Mouse (Mus musculus): Measurements from ENCODE around the gene Olfr103. TPM values are rescaled to one million over a fixed set of nuclear protein-coding genes. Genes with fewer than 3 reads are reported as not detected.

The Olfr103 gene
- polyA plus RNA-seq (2014; fragmentation: Nextera tagmentation; extraction: Ambion mirVana) = not detected in 2 replicates

- DNase-seq (ENCODE audit: low spot score) = no peak
- Histone ChIP-seq H3K27ac (ENCODE audit: low read depth, low read length) (no peak within 1 kb of the TSS), H3K4me3 (ENCODE audit: low read depth, low read length) (no peak within 1 kb of the TSS), H3K9ac (ENCODE audit: low read depth, low read length) (no peak within 1 kb of the TSS), H3K36me3 (ENCODE audit: control insufficient read depth, insufficient read depth, low read length) (no peaks in the 10 kb centered on the region), H3K27me3 (replicated peaks; ENCODE audit: control insufficient read depth, insufficient read depth, low read length) (no peaks in the 10 kb centered on the region), H3K9me3 (ENCODE audit: control insufficient read depth, low read length) (no peaks in the 10 kb centered on the region), H3K4me2 (no peak within 1 kb of the TSS), H3K4me1 (replicated peaks; ENCODE audit: control insufficient read depth, insufficient read depth, low read length) (no peaks in the 10 kb centered on the region)
- 79% methylated on average over 2 of the region's 2 CpGs for WGBS
- no peak for ATAC-seq (replicated peaks; ENCODE audit: low FRiP score)
These were observed at the start of gene Olfr103 for GRCm38 (mm10) chr17:37339598-37339997. Olfr103 (minus strand) TSS chr17:37339698.

GRCm38 (mm10) chr17:37378733-37379132, 39.2 kb upstream of the Olfr103 start, which contains the start of gene Olfr105-ps:
Olfr105-ps (plus strand) TSS chr17:37379033.
- H3K27ac ChIP-seq (ENCODE audit: low read depth, low read length) = no peak within 1 kb of the TSS
- no peak within 1 kb of the TSS for H3K9ac ChIP-seq (ENCODE audit: low read depth, low read length)
- no peaks in the 10 kb centered on the region for H3K27me3 ChIP-seq (replicated peaks; ENCODE audit: control insufficient read depth, insufficient read depth, low read length)
- H3K4me1 ChIP-seq (replicated peaks; ENCODE audit: control insufficient read depth, insufficient read depth, low read length) = no peaks in the 10 kb centered on the region
- H3K4me2 ChIP-seq = no peak within 1 kb of the TSS
- no peaks in the 10 kb centered on the region for H3K36me3 ChIP-seq (ENCODE audit: control insufficient read depth, insufficient read depth, low read length)
- no peak within 1 kb of the TSS for H3K4me3 ChIP-seq (ENCODE audit: low read depth, low read length)
- no peak for DNase-seq (ENCODE audit: low spot score)
- H3K9me3 ChIP-seq (ENCODE audit: control insufficient read depth, low read length) = no peaks in the 10 kb centered on the region
- ATAC-seq (replicated peaks; ENCODE audit: low FRiP score) = no peak

- Histone ChIP-seq H3K27me3 (replicated peaks; ENCODE audit: control insufficient read depth, insufficient read depth, low read length) (no peaks in the 10 kb centered on the region), H3K9ac (ENCODE audit: low read depth, low read length) (no peak within 1 kb of the TSS), H3K27ac (ENCODE audit: low read depth, low read length) (no peak within 1 kb of the TSS), H3K4me3 (ENCODE audit: low read depth, low read length) (no peak within 1 kb of the TSS), H3K4me2 (no peak within 1 kb of the TSS), H3K36me3 (ENCODE audit: control insufficient read depth, insufficient read depth, low read length) (no peaks in the 10 kb centered on the region), H3K9me3 (ENCODE audit: control insufficient read depth, low read length) (no peaks in the 10 kb centered on the region), H3K4me1 (replicated peaks; ENCODE audit: control insufficient read depth, insufficient read depth, low read length) (no peaks in the 10 kb centered on the region)
- no peak for DNase-seq (ENCODE audit: low spot score)
- ATAC-seq (replicated peaks; ENCODE audit: low FRiP score) = no peak
These were observed 19.8 kb upstream of the Olfr103 start, which contains the start of gene Olfr104-ps for GRCm38 (mm10) chr17:37359282-37359681. Olfr104-ps (plus strand) TSS chr17:37359582.

GRCm38 (mm10) chr17:37316954-37317353, 22.5 kb downstream of the Olfr103 start, which contains the start of gene Olfr102:
Olfr102 (minus strand) TSS chr17:37317054.
- no peak within 1 kb of the TSS for H3K4me2 ChIP-seq
- H3K9me3 ChIP-seq (ENCODE audit: control insufficient read depth, low read length) = no peaks in the 10 kb centered on the region; the same call in 1 of the 2 replicates
- no peak for ATAC-seq (replicated peaks; ENCODE audit: low FRiP score)
- no peak within 1 kb of the TSS for H3K27ac ChIP-seq (ENCODE audit: low read depth, low read length)
- H3K4me1 ChIP-seq (replicated peaks; ENCODE audit: control insufficient read depth, insufficient read depth, low read length) = no peaks in the 10 kb centered on the region
- H3K27me3 ChIP-seq (replicated peaks; ENCODE audit: control insufficient read depth, insufficient read depth, low read length) = no peaks in the 10 kb centered on the region
- DNase-seq (ENCODE audit: low spot score) = no peak
- H3K36me3 ChIP-seq (ENCODE audit: control insufficient read depth, insufficient read depth, low read length) = no peaks in the 10 kb centered on the region
- no peak within 1 kb of the TSS for H3K4me3 ChIP-seq (ENCODE audit: low read depth, low read length)
- no peak within 1 kb of the TSS for H3K9ac ChIP-seq (ENCODE audit: low read depth, low read length)

- no peaks in the 10 kb centered on the region for H3K27me3 ChIP-seq (replicated peaks; ENCODE audit: control insufficient read depth, insufficient read depth, low read length)
- no peak overlapping the region for H3K9ac ChIP-seq (ENCODE audit: low read depth, low read length)
- H3K9me3 ChIP-seq (ENCODE audit: control insufficient read depth, low read length) = no peaks in the 10 kb centered on the region
- H3K4me3 ChIP-seq (ENCODE audit: low read depth, low read length) = no peak overlapping the region
- no peak overlapping the region for H3K27ac ChIP-seq (ENCODE audit: low read depth, low read length)
- no peaks in the 10 kb centered on the region for H3K36me3 ChIP-seq (ENCODE audit: control insufficient read depth, insufficient read depth, low read length)
- ATAC-seq (replicated peaks; ENCODE audit: low FRiP score) (no peak), DNase-seq (ENCODE audit: low spot score) (no peak)
- no peaks in the 10 kb centered on the region for H3K4me1 ChIP-seq (replicated peaks; ENCODE audit: control insufficient read depth, insufficient read depth, low read length)
- no peak overlapping the region for H3K4me2 ChIP-seq
- 43% methylated on average over 2 of the region's 2 CpGs for WGBS
These were observed 29.3 kb downstream of the Olfr103 start for GRCm38 (mm10) chr17:37310146-37310699.

GRCm38 (mm10) chr17:37308483-37308882, 31.0 kb downstream of the Olfr103 start:
- no peak overlapping the region for H3K4me2 ChIP-seq
- WGBS = 38% methylated on average over 4 of the region's 4 CpGs

GRCm38 (mm10) chr17:37304213-37304612, 35.3 kb downstream of the Olfr103 start, which contains the start of gene Olfr101:
Olfr101 (minus strand) TSS chr17:37304313.
- no peak within 1 kb of the TSS for H3K4me2 ChIP-seq
- no peak within 1 kb of the TSS for H3K4me3 ChIP-seq (ENCODE audit: low read depth, low read length)
- no peaks in the 10 kb centered on the region for H3K4me1 ChIP-seq (replicated peaks; ENCODE audit: control insufficient read depth, insufficient read depth, low read length)
- H3K27me3 ChIP-seq (replicated peaks; ENCODE audit: control insufficient read depth, insufficient read depth, low read length) = no peaks in the 10 kb centered on the region
- no peaks in the 10 kb centered on the region for H3K9me3 ChIP-seq (ENCODE audit: control insufficient read depth, low read length)
- ATAC-seq (replicated peaks; ENCODE audit: low FRiP score) = no peak
- no peak within 1 kb of the TSS for H3K27ac ChIP-seq (ENCODE audit: low read depth, low read length)
- H3K36me3 ChIP-seq (ENCODE audit: control insufficient read depth, insufficient read depth, low read length) = no peaks in the 10 kb centered on the region
- WGBS = 77% methylated on average over 4 of the region's 4 CpGs
- no peak for DNase-seq (ENCODE audit: low spot score)
- H3K9ac ChIP-seq (ENCODE audit: low read depth, low read length) = no peak within 1 kb of the TSS

More at GRCm38 (mm10) chr17:37308483-37308882, 31.0 kb downstream of the Olfr103 start:
- ATAC-seq (replicated peaks; ENCODE audit: low FRiP score) = no peak
- no peak overlapping the region for H3K27ac ChIP-seq (ENCODE audit: low read depth, low read length)
- no peaks in the 10 kb centered on the region for H3K27me3 ChIP-seq (replicated peaks; ENCODE audit: control insufficient read depth, insufficient read depth, low read length)
- no peaks in the 10 kb centered on the region for H3K4me1 ChIP-seq (replicated peaks; ENCODE audit: control insufficient read depth, insufficient read depth, low read length)
- no peak overlapping the region for H3K4me3 ChIP-seq (ENCODE audit: low read depth, low read length)
- no peaks in the 10 kb centered on the region for H3K9me3 ChIP-seq (ENCODE audit: control insufficient read depth, low read length)
- H3K36me3 ChIP-seq (ENCODE audit: control insufficient read depth, insufficient read depth, low read length) = no peaks in the 10 kb centered on the region
- no peak overlapping the region for H3K9ac ChIP-seq (ENCODE audit: low read depth, low read length)
- no peak for DNase-seq (ENCODE audit: low spot score)

Other genes with a start within 250 kb of the Olfr103 start
- gene Olfr91, start 241.4 kb downstream of the Olfr103 start, polyA plus RNA-seq (2014; fragmentation: Nextera tagmentation; extraction: Ambion mirVana) = 0.06 TPM in 1 of 2 replicates, not detected in the other
- not detected in 2 replicates for gene Olfr92, start 219.6 kb downstream of the Olfr103 start, polyA plus RNA-seq (2014; fragmentation: Nextera tagmentation; extraction: Ambion mirVana)
- not detected in 2 replicates for gene Olfr93, start 178.2 kb downstream of the Olfr103 start, polyA plus RNA-seq (2014; fragmentation: Nextera tagmentation; extraction: Ambion mirVana)
- not detected in 2 replicates for gene Ubd, start 145.8 kb downstream of the Olfr103 start, polyA plus RNA-seq (2014; fragmentation: Nextera tagmentation; extraction: Ambion mirVana)
- gene Olfr94, start 138.7 kb downstream of the Olfr103 start, polyA plus RNA-seq (2014; fragmentation: Nextera tagmentation; extraction: Ambion mirVana) = not detected in 2 replicates
- not detected in 2 replicates for gene Olfr95, start 126.6 kb downstream of the Olfr103 start, polyA plus RNA-seq (2014; fragmentation: Nextera tagmentation; extraction: Ambion mirVana)
- gene Olfr96, start 119.6 kb downstream of the Olfr103 start, polyA plus RNA-seq (2014; fragmentation: Nextera tagmentation; extraction: Ambion mirVana) = not detected in 2 replicates
- gene Olfr97, start 102.4 kb downstream of the Olfr103 start, polyA plus RNA-seq (2014; fragmentation: Nextera tagmentation; extraction: Ambion mirVana) = not detected in 2 replicates
- not detected in 2 replicates for gene Olfr98, start 75.9 kb downstream of the Olfr103 start, polyA plus RNA-seq (2014; fragmentation: Nextera tagmentation; extraction: Ambion mirVana)
- gene H2-M3, start 69.5 kb downstream of the Olfr103 start, polyA plus RNA-seq (2014; fragmentation: Nextera tagmentation; extraction: Ambion mirVana) = 1.4 and 1.9 TPM in 2 replicates
- gene Olfr99, start 56.2 kb downstream of the Olfr103 start, polyA plus RNA-seq (2014; fragmentation: Nextera tagmentation; extraction: Ambion mirVana) = not detected in 2 replicates
- gene Olfr101, start 35.4 kb downstream of the Olfr103 start, polyA plus RNA-seq (2014; fragmentation: Nextera tagmentation; extraction: Ambion mirVana) = not detected in 2 replicates
- not detected in 2 replicates for gene Olfr102, start 22.6 kb downstream of the Olfr103 start, polyA plus RNA-seq (2014; fragmentation: Nextera tagmentation; extraction: Ambion mirVana)
- not detected in 2 replicates for gene Olfr104-ps, start 19.9 kb upstream of the Olfr103 start, polyA plus RNA-seq (2014; fragmentation: Nextera tagmentation; extraction: Ambion mirVana)
- gene Olfr105-ps, start 39.3 kb upstream of the Olfr103 start, polyA plus RNA-seq (2014; fragmentation: Nextera tagmentation; extraction: Ambion mirVana) = not detected in 2 replicates
- not detected in 2 replicates for gene Olfr106-ps, start 50.7 kb upstream of the Olfr103 start, polyA plus RNA-seq (2014; fragmentation: Nextera tagmentation; extraction: Ambion mirVana)
- gene Olfr107, start 59.5 kb upstream of the Olfr103 start, polyA plus RNA-seq (2014; fragmentation: Nextera tagmentation; extraction: Ambion mirVana) = not detected in 2 replicates
- not detected in 2 replicates for gene Olfr108, start 105.8 kb upstream of the Olfr103 start, polyA plus RNA-seq (2014; fragmentation: Nextera tagmentation; extraction: Ambion mirVana)
- not detected in 2 replicates for gene Olfr109, start 119.2 kb upstream of the Olfr103 start, polyA plus RNA-seq (2014; fragmentation: Nextera tagmentation; extraction: Ambion mirVana)
- gene H2-M2, start 143.9 kb upstream of the Olfr103 start, polyA plus RNA-seq (2014; fragmentation: Nextera tagmentation; extraction: Ambion mirVana) = not detected in 2 replicates
- gene Olfr110, start 152.8 kb upstream of the Olfr103 start, polyA plus RNA-seq (2014; fragmentation: Nextera tagmentation; extraction: Ambion mirVana) = not detected in 2 replicates
- not detected in 2 replicates for gene Olfr111, start 168.3 kb upstream of the Olfr103 start, polyA plus RNA-seq (2014; fragmentation: Nextera tagmentation; extraction: Ambion mirVana)
- gene Olfr112, start 229.8 kb upstream of the Olfr103 start, polyA plus RNA-seq (2014; fragmentation: Nextera tagmentation; extraction: Ambion mirVana) = not detected in 2 replicates
- gene Olfr113, start 238.0 kb upstream of the Olfr103 start, polyA plus RNA-seq (2014; fragmentation: Nextera tagmentation; extraction: Ambion mirVana) = not detected in 2 replicates